Mouse (Mus musculus) frontal cortex, adult 2 months (tissue): ENCODE measurements around the gene Kcnc4. TPM values are rescaled to one million over a fixed set of nuclear protein-coding genes. Genes with fewer than 3 reads are reported as not detected.

Experiments
- DNase-seq, 2 experiments: peaks; one replicate each; pipeline ENCODE4 v3.0.0; 2022; ENCODE audit warnings: low spot score in 1 of 2; ENCODE audit errors: extremely low spot score in 1 of 2
- polyA plus RNA-seq: library from polyadenylated mRNA; depleted of rRNA; stranded (reverse); fragments of >200 nt; gene quantifications from 2 replicates; pipeline ENCODE4 v1.2.3, GENCODE M21; 2012

The Kcnc4 gene
- polyA plus RNA-seq, 1 experiment, result 50.1 TPM

- peak in 1 of 2 experiments; percentile 49 for DNase-seq
Observed at GRCm38 (mm10) chr3:107458528-107459195, 690 bp downstream of the Kcnc4 start.

DNA sequence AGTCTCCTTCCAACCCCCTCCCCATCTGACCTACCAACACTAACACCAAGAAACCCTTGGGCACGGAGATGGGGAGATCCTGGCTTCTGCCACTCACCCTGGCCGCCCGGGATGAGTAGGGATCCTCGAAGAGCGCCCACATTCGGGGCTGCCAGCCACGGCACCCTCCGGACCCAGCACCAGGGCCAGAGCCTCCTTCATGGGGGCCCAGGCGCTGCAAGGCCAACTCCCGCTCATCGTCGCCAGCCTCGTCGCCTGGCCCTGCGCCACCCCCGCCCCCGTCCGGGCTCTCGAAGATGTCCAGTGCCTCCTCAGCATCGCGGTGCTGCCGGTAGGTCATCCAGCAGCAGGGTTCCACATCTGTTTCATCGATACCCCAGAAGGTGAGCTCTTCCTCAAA is 1.2 kb downstream of the Kcnc4 start:
- DNase-seq, result no peak

DNA sequence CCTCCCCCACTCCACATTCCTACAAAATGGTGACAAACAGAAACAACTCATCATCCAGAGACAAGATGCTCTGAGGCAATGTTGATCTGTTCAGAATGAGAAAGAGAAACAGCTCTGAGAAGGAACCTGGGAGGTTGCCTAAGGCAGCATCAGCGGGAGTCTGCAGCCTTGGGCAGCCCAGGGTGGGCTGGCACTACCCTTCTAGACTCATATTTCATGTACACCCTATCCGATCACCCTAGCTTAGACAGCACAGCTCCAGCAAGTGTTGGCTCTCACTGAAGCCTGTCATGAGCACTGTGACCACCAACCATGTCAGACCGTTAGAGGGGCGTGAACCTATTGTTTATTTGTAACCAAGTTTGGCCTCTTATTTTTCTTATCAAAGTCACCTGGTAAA is 5.1 kb downstream of the Kcnc4 start:
- no peak for DNase-seq

DNA sequence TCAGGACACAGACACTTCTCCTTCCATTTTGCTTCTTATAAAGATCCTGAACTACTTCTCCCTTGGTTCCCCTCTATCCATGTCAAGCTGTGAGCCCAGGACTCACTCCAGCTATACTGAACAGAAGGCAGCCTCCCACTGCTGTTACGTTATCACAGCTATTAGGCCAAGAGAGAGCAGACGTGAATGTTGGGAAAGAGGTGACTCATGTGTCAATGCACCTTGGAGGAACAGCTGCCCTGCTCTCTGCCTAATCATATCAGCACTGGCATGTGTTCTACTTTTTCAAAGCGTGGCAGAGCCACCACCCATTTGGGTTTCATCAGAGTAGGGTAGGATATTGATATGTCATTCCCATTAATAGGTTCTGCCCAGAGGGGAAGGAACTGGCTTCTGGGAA is 12.5 kb downstream of the Kcnc4 start:
- DNase-seq, result peak in 1 of 2 experiments; percentile 40

GRCm38 (mm10) chr3:107443866-107444265 is 15.5 kb downstream of the Kcnc4 start:
- no peak for DNase-seq

- peak; percentile 81 to 86 for DNase-seq
Observed at GRCm38 (mm10) chr3:107442191-107442590, 17.2 kb downstream of the Kcnc4 start.

- peak in 1 of 2 experiments; percentile 39 for DNase-seq
Observed at GRCm38 (mm10) chr3:107441306-107441705, 18.0 kb downstream of the Kcnc4 start.

- DNase-seq, result no peak
Observed at GRCm38 (mm10) chr3:107439280-107439679, 20.1 kb downstream of the Kcnc4 start.

DNA sequence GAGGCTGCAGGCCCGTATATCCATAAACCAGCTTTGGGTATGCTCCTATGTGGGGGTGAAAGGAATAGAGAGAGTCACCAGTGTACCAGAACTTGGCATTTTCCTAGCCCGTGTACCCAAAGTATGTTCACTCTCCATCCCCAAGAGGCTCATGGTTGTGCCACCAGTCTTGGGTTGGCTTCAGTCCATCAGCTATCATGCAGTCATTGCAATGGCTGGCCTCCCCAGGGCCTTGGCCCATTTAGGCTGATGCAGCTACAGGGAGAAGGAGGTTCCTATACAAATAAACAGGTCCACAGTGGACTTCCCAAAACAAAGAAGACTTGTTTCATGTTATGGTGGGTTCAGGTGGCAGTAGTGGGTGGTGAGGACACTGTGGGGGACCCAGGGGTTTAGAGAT is 21.7 kb downstream of the Kcnc4 start:
- no peak for DNase-seq

DNA sequence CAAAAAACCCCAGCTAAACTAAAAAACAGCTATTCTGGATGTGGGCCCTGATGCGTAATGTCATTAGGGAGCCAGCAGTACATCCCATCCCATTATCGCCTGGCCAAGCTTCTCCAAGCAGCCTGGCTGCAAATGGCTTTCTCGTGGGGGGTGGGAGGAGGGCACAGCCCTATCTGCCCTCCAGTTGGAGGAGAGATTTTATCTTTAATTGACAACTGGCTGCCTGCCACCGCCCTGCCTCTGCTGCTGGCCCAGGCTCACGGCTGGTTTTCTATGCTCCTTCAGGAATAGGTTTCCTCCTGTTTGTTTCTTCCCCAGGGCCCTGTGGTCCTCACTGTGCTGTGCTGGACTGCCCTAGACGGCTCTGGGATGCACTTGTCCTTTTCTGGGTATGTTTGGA is 22.9 kb downstream of the Kcnc4 start:
- DNase-seq, result no peak

DNA sequence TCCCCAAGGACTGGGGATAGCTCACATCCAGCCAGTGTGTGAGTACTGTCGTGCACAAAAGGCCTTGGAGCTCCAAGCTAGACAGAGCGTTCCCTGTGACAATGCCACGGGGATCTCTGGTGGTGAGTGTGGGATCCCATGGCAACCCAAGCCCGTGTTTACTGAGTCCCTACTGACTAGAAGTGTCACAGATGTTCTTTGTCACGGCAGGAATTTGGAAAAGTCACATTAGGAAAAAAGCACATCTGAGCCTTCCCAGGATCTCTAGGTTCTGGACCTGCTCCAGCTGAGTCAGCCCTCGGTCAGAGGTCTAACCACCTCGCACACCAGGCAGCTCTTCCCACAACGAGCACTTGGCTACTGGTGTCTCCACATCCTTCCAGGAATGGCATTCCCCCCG is 25.7 kb downstream of the Kcnc4 start:
- DNase-seq, result no peak

GRCm38 (mm10) chr3:107431268-107431667 is 28.1 kb downstream of the Kcnc4 start:
- no peak for DNase-seq

GRCm38 (mm10) chr3:107424258-107425041 is 34.9 kb downstream of the Kcnc4 start:
- DNase-seq, result peak; percentile 66 to 79

GRCm38 (mm10) chr3:107420156-107420555 is 39.2 kb downstream of the Kcnc4 start:
- DNase-seq, result no peak

- no peak for DNase-seq
Observed at GRCm38 (mm10) chr3:107417287-107417644, 42.1 kb downstream of the Kcnc4 start.

DNA sequence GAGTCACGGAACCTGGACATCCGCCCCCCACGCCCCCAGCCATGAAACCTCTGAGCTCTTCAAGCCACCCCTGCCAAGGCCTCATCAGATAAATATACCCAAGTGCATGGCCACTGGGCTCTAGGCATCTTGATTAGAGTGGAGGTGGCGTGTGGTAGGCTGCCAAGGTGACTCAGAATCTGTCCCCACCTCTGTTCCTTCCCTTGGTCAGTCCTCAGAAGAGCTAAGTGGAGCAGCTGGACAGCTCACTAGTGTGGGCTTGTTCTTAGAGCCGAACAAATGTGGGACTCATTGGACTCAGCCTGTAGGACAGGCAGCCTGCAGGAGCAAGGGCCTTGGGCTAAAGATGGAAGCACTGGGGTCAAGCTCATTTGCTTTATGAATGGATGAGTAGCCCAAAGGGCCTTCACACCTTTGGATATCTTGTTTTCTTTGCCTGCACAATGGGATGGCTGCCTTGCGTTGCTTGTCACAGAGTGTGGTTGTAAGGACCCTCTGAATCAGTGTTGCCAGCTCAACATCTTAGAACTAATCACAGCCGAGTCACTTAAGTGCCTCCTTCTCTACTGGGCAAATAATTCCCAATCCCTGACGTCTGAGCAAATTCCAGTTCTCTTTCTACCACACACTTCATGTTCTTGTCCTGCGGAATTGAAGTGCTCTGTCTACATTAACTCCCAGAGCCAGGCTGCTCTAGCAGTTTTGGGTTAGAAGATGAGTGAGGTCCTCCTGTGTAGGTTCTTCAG is 42.6 kb downstream of the Kcnc4 start:
- no peak for DNase-seq

DNA sequence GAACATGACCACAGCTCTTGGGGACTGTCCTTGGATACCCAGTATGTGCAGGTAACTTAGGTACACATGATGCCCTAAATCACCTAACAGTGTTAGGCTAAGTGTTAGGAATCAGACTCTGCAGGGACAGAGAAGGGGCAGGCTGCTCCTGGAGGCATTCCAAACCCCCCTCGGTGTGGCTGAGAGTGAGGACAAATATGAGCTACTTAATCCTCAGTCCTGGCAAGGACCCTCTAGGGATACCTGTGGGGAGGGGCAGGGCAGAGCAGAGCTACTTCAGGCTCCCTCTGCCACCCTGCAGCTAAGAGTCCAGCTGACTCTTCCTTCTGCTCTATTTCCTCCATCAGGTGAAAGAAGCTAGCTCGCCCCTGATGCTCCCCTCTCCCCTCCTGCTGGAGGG is 46.3 kb downstream of the Kcnc4 start:
- DNase-seq, result no peak

DNA sequence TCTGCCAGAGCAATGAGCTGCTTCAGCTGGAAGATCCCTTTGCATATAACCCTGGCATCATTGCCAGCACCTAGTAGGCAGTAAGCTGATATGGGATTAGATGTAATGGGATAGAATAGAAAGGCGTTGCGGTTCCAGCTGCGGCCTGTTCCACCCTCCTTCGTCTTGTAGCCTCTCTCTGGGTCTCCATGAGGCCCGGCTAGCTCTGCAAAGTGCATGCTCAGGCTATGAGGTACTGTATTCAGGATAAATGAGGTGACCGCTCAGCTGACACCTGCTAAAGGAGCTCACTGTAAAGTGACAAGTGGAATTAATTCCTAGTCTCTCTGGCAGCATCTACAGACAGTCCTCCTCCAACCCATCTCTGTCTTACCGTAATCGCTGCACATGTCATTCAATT is 46.8 kb downstream of the Kcnc4 start:
- DNase-seq, result no peak

DNA sequence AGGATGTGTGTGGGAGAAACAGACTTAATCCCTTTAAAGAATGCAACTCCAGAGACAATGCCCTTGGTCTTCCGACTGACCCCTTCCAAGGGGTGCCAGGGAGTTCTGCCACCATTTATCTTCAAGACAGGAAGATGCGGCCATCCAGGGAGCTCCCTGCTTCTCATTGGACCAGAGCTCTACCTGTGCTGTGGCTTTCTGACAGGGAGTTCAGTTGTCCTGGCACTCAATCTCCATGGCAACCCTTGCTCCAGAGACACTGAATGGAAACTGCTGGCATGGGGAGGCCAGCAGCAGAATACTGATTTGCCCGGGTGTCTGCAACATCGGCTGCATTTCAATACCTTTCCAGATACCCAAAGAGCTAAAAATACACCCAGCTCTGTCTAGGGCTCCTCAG is 47.7 kb downstream of the Kcnc4 start:
- DNase-seq, result peak in 1 of 2 experiments; percentile 42

- DNase-seq, result no peak
Observed at GRCm38 (mm10) chr3:107401401-107401800, 58.0 kb downstream of the Kcnc4 start.

DNA sequence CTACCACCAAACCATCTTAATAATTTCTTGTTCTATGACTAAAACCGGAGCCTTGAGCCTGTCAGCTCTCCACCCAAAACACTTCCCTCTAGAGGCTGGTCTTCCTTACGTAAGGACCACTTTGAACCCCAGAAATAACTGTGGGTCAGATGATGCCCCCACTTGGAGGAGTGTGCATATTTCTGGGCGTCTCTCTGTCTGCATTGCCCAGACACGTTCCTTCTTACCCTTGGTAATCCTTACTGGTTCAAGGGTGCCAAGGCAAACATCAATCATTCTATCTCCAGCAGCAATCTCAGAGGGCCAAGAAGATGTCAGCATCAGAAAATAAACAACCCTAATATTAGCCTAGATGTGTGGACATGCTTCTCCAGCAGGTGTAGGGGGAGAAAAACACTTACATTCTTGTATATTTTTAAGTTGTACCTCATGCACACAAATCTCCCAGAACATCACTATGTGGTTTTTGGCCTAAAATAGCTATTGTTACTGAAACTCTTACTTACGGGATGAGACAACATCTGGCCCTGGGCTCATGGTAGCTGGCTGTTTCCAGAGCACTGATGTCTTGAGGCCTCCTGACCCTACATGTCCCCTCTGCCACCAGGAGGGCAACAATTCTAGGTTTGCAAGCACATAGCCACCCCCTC is 59.2 kb downstream of the Kcnc4 start:
- no peak for DNase-seq
